Mouse (Mus musculus) erythroblast, embryonic 14.5 days (primary cell): ENCODE measurements around the gene Cited1. TPM values are rescaled to one million over a fixed set of nuclear protein-coding genes. Genes with fewer than 3 reads are reported as not detected.
"Not testable (repeated sequence)": the region's sequence is repeated elsewhere in the genome, so short reads cannot be mapped to it uniquely, and the experiment has no call there.

Experiments used
- H3K27me3 ChIP-seq: 2 replicates; pipeline ENCODE4 v1.6.1; 2012; ENCODE audit warnings: inconsistent platforms; ENCODE audit not compliant: control insufficient read depth
- H3K36me3 ChIP-seq: 2 replicates; pipeline ENCODE4 v1.6.1; 2012; ENCODE audit warnings: mild to moderate bottlenecking, inconsistent platforms; ENCODE audit not compliant: control insufficient read depth
- H3K4me1 ChIP-seq: 2 replicates; pipeline ENCODE4 v1.6.1; 2012; ENCODE audit warnings: inconsistent platforms; ENCODE audit not compliant: control insufficient read depth
- H3K4me3 ChIP-seq: replicated peaks from 2 replicates; pipeline ENCODE3; 2012; ENCODE audit warnings: moderate library complexity, mild to moderate bottlenecking, inconsistent platforms
- H3K9me3 ChIP-seq: 2 replicates; pipeline ENCODE4 v1.6.1; 2012; ENCODE audit warnings: low read length, inconsistent platforms, mixed read lengths; ENCODE audit not compliant: control insufficient read depth
- GATA1 ChIP-seq: IDR thresholded peaks from 2 replicates; pipeline ENCODE4 v1.6.1; 2012; ENCODE audit warnings: low read length, inconsistent platforms, mixed read lengths
- TAL1 ChIP-seq: IDR thresholded peaks from 3 replicates; pipeline ENCODE4 v1.6.1; 2012; ENCODE audit warnings: low read length, inconsistent platforms, mixed read lengths
- polyA plus RNA-seq: library from polyadenylated mRNA; stranded (reverse); fragments of >175 nt; gene quantifications from 2 replicates; pipeline ENCODE4 v1.2.3, GENCODE M21; 2012

Gene Cited1
- polyA plus RNA-seq, 1 experiment, result 0.20 TPM

DNA sequence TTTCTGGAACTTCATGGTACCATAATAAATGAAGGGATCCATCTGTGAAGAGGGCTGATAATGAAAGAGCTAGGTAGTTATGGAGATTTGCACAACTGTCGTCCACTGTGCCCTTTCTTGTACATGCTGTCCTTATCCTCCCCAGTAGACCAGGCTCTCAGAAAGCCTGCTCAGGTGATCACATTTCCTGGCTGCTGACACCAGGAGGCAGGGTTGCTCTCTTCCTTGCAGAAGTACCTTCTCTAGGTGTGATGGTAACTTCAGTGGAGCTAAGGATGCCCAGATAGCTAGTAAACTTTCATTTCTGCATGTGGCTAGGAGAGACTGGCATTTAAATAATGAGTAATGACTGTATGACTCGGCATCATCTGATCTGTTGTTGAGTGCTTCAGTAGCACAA lies 7.6 kb downstream of the Cited1 start:
- H3K36me3 ChIP-seq, result no peaks in the 10 kb centered on the region
- peaks cover 33% of the 10 kb centered on the region for H3K27me3 ChIP-seq
- H3K9me3 ChIP-seq, result peaks cover 3% of the 10 kb centered on the region; the same call in 1 of the 2 replicates
- no peak for TF ChIP-seq GATA1
- no peak for TF ChIP-seq TAL1
- no peak overlapping the region for H3K4me3 ChIP-seq
- H3K4me1 ChIP-seq, result no peaks in the 10 kb centered on the region

DNA sequence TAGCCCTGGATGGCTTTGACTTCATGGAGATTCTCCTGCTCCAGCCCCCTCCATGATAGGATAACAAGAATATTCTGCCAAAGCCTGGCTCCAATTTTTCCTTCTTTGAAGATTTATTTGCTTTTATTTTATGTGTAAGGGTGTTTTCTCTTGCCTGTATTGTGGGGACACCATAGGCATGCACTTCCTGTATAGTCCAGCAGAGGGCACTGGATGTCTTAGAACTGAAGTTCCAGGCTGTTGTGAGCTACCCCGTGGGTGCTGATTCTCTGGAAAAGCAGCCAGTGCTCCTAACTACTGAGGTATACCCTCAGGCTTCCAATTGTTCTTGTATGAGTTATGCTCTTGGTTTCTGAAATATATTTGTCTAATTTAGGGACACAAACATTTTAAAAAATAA lies 32.9 kb downstream of the Cited1 start:
- TF ChIP-seq GATA1, result no peak
- TF ChIP-seq TAL1, result no peak
- no peaks in the 10 kb centered on the region for H3K36me3 ChIP-seq

DNA sequence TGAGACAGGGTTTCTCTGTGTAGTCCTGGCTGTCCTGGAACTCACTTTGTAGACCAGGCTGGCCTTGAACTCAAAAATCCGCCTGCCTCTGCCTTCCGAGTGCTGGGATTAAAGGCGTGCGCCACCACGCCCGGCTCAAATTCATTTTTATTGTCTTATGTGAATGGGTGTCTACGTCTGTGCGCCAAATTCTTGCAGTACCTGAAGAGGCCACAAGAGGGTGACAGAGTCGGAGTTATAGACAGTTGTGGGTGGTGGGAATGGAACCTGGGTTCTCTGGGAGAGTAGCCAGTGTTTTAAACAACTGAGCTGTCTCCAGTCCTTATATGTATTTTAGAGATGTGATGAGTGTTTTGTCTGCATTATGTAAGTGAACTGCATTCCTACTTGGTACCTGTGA lies 36.6 kb downstream of the Cited1 start:
- H3K27me3 ChIP-seq, H3K4me3 ChIP-seq, H3K36me3 ChIP-seq, H3K4me1 ChIP-seq, H3K9me3 ChIP-seq: not testable (repeated sequence)

More for the DNA sequence above, 32.9 kb downstream of the Cited1 start:
- Histone ChIP-seq H3K9me3 (no peaks in the 10 kb centered on the region), H3K4me3 (no peak overlapping the region), H3K4me1 (no peaks in the 10 kb centered on the region), H3K27me3 (no peaks in the 10 kb centered on the region)

Other genes starting within 250 kb of the Cited1 start
- gene Rtl5, start 180.9 kb downstream of the Cited1 start, polyA plus RNA-seq, result 0.04 TPM in 1 of 2 replicates, not detected in the other
- 2.2 and 2.6 TPM in 2 replicates for gene Pin4, start 132.7 kb downstream of the Cited1 start, polyA plus RNA-seq
- 0.09 and 0.20 TPM in 2 replicates for gene Ercc6l, start 95.1 kb downstream of the Cited1 start, polyA plus RNA-seq
- gene Rps4x, start 62.8 kb downstream of the Cited1 start, polyA plus RNA-seq, result 13.5 and 14.4 TPM in 2 replicates